In genomic region chr19:57236647-57237046, GRCm38 (mm10) we compare ENCODE assay signal across 12 mouse cellular contexts.
DNase-seq lines count a peak whose midpoint lies in the region; ATAC-seq lines count a peak whose summit lies in the region.
"Had no signal": no experiment of that assay in that cellular context is flagged by ENCODE, and none has a peak within 500 bp of the region (broad histone marks: within the 10 kb centered on the region; RNA-seq: fewer than 3 reads in every experiment).

No protein-coding gene starts in this region.

- ATAC-seq in forebrain, embryonic 14.5 days = peak; percentile 58; the same call in 1 of the 2 replicates
- ATAC-seq in forebrain, embryonic 11.5 days (replicated peaks; ENCODE audit: low FRiP score) = no peak
- peak; percentile 60; the same call in 1 of the 2 replicates for ATAC-seq in midbrain, embryonic 13.5 days
- ATAC-seq in inflammation-experienced regulatory T-cells, adult 6 months = no peak

- H3K4me3 ChIP-seq in forebrain, embryonic 14.5 days (ENCODE audit: low read depth, low read length) = no peak overlapping the region
- no peak overlapping the region for H3K4me3 ChIP-seq in forebrain, embryonic 11.5 days (ENCODE audit: low read depth, low read length)
- H3K4me3 ChIP-seq in midbrain, embryonic 13.5 days (replicated peaks) = no peak overlapping the region

- peak; percentile 65 for DNase-seq in forebrain, embryonic 14.5 days (ENCODE audit: low spot score)
- DNase-seq in forebrain, embryonic 11.5 days (ENCODE audit: low spot score) = no peak
- peak; percentile 58 for DNase-seq in brain, embryonic 18.5 days (ENCODE audit: low read depth, low spot score)
- DNase-seq in frontal cortex, postnatal 10 days (ENCODE audit: low spot score in 2 of 2) = peak; percentile 30 to 40
- no peak for DNase-seq in adrenal gland, adult (ENCODE audit: inconsistent age in 2 of 2, low spot score in 1 of 2)
- no peak for DNase-seq in MN1 (ENCODE audit: low spot score)
- DNase-seq: adrenal gland, postnatal 10 days; B cell, adult 2 months; kidney, postnatal 10 days; lung, adult 2 months had no signal

- no peak overlapping the region for H3K4me2 ChIP-seq in forebrain, embryonic 14.5 days (ENCODE audit: low read length)
- no peak overlapping the region for H3K4me2 ChIP-seq in forebrain, embryonic 11.5 days (ENCODE audit: low read depth, low read length, severe bottlenecking)
- H3K4me2 ChIP-seq in midbrain, embryonic 13.5 days (replicated peaks) = peak overlapping the region; percentile 25; the same call in 1 of the 2 replicates

- H3K9ac ChIP-seq in forebrain, embryonic 14.5 days (ENCODE audit: low read length) = no peak overlapping the region
- H3K9ac ChIP-seq in forebrain, embryonic 11.5 days (ENCODE audit: low read length) = no peak overlapping the region
- no peak overlapping the region for H3K9ac ChIP-seq in midbrain, embryonic 13.5 days (replicated peaks)

- peaks cover 11% of the 10 kb centered on the region for H3K4me1 ChIP-seq in forebrain, embryonic 14.5 days (ENCODE audit: control insufficient read depth, insufficient read depth, low read length)
- H3K4me1 ChIP-seq in forebrain, embryonic 11.5 days (replicated peaks; ENCODE audit: control insufficient read depth, insufficient read depth, low read length) = no peaks in the 10 kb centered on the region
- peaks cover 11% of the 10 kb centered on the region for H3K4me1 ChIP-seq in midbrain, embryonic 13.5 days (replicated peaks)

- no peaks in the 10 kb centered on the region for H3K36me3 ChIP-seq in forebrain, embryonic 14.5 days (ENCODE audit: control insufficient read depth, insufficient read depth, low read length)
- no peaks in the 10 kb centered on the region for H3K36me3 ChIP-seq in forebrain, embryonic 11.5 days (ENCODE audit: control insufficient read depth, insufficient read depth, low read length)
- H3K36me3 ChIP-seq in midbrain, embryonic 13.5 days = no peaks in the 10 kb centered on the region

- H3K27me3 ChIP-seq in forebrain, embryonic 14.5 days (replicated peaks; ENCODE audit: control insufficient read depth, insufficient read depth, low read length) = no peaks in the 10 kb centered on the region
- no peaks in the 10 kb centered on the region for H3K27me3 ChIP-seq in forebrain, embryonic 11.5 days (ENCODE audit: control insufficient read depth, insufficient read depth, low read length)
- H3K27me3 ChIP-seq in midbrain, embryonic 13.5 days = no peaks in the 10 kb centered on the region

- no peaks in the 10 kb centered on the region for H3K9me3 ChIP-seq in forebrain, embryonic 14.5 days (replicated peaks; ENCODE audit: control insufficient read depth, low read length)
- no peaks in the 10 kb centered on the region for H3K9me3 ChIP-seq in forebrain, embryonic 11.5 days (ENCODE audit: control insufficient read depth, low read length)
- no peaks in the 10 kb centered on the region for H3K9me3 ChIP-seq in midbrain, embryonic 13.5 days

- no peak overlapping the region for H3K27ac ChIP-seq in forebrain, embryonic 14.5 days (ENCODE audit: low read depth, low read length)
- H3K27ac ChIP-seq in forebrain, embryonic 11.5 days (ENCODE audit: low read depth, low read length) = no peak overlapping the region
- H3K27ac ChIP-seq in midbrain, embryonic 13.5 days = peak overlapping the region; percentile 37; the same call in 1 of the 2 replicates

- WGBS in forebrain, embryonic 14.5 days = 67% methylated on average over 15 of the region's 15 CpGs
- WGBS in forebrain, embryonic 11.5 days = 76% methylated on average over 15 of the region's 15 CpGs
- WGBS in midbrain, embryonic 13.5 days = 59% methylated on average over 15 of the region's 15 CpGs

Comparison
In these comparisons a context has a peak if more than half of its experiments do, and no peak if none do; other contexts are left out.
1. ATAC-seq: peak in forebrain, embryonic 14.5 days (single experiment) and midbrain, embryonic 13.5 days (single experiment); none in forebrain, embryonic 11.5 days (single experiment) and inflammation-experienced regulatory T-cells, adult 6 months (single experiment).
2. DNase-seq: peak in forebrain, embryonic 14.5 days (single experiment), brain, embryonic 18.5 days (single experiment) and frontal cortex, postnatal 10 days (2 of 2); none in forebrain, embryonic 11.5 days (single experiment), adrenal gland, adult (0 of 2) and MN1 (single experiment).